Mouse (Mus musculus) lung, postnatal 36 days (tissue): Measurements from ENCODE around the gene Atp6v0a1.

Experiments used
- DNase-seq: peaks from one replicate; pipeline ENCODE4 v3.0.0; 2022; ENCODE audit warnings: mixed read lengths

The Atp6v0a1 gene

DNA sequence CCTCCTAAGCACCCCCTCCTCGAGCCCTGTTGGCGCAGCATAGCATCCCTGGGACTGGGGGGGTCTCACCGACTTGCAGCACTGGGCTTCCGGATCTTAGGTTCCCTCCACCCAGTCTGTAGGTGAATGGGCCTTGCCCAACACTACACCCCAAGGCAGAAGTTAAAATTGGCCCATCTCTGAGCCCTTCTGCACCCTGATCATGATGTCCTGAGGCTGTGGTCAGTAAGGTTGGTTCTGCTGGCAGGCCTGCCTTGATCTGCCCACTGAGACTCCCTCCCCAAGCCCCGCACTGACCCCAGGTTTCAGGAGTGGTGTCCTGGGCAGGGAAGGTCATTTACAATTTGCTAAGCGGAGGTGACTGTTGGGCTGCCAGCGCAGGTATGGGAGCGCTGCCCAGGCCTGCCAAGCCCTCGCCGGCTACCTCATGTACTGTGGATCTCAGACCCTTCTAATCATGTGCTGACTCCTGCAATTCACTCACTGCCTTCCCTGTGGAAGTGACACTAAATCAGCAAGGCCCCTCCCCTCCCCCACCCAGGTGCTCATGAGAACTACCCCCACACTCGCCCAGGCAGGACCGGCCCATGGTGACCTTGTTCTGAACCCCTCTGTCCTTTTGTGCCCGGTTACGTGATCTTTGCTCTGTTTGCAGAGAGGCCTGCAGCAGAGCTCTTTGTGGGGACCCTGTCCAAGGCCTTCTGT is 53.9 kb downstream of the Atp6v0a1 start:
- no peak for DNase-seq

- peak; percentile 89 for DNase-seq
Observed at GRCm38 (mm10) chr11:101063676-101064327, 54.5 kb downstream of the Atp6v0a1 start.

- no peak for DNase-seq
Observed at GRCm38 (mm10) chr11:101064462-101064861, 55.2 kb downstream of the Atp6v0a1 start.

- no peak for DNase-seq
Observed at GRCm38 (mm10) chr11:101065002-101065401, 55.8 kb downstream of the Atp6v0a1 start.

DNA sequence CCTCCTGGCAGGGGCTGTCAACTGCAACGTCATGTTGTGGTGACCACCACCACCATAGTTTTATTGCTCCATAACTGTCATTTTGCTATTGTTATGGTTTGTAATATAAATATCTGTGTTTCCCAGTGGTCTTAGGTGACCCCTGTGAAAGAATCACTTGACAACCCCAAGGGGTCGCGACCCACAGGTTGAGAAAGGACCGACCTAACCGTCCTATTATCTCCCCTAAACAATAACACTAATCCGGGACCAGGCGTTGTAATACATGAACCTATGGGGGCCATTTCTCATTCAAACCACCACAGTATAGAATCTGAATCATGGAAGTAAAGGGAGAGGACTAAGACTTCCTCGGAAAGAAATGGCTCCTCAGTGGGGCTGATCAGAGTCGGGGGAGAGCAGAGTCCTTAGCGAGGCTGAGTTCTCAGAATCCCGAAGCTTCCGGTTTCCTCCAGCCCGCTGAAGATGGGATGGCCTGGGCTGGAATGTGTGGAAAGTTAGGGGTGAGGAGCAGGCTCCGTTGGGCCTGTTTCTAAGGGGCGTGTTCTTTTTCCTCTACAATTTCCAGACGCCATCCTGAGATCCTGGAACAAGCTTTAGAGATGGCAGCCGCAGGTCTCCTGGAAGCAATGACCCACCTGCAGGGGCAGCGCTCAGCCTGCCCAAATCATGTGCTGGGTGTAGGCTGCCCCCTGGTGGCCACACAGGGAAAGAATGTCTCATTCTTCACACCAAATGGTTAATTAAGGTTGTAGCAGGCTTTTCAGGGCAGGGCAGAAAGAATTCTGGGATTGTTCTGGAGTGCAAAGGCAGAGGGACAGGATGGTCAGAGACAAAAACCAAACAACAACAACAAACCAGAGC is 57.5 kb downstream of the Atp6v0a1 start:
- DNase-seq = peak; percentile 92

DNA sequence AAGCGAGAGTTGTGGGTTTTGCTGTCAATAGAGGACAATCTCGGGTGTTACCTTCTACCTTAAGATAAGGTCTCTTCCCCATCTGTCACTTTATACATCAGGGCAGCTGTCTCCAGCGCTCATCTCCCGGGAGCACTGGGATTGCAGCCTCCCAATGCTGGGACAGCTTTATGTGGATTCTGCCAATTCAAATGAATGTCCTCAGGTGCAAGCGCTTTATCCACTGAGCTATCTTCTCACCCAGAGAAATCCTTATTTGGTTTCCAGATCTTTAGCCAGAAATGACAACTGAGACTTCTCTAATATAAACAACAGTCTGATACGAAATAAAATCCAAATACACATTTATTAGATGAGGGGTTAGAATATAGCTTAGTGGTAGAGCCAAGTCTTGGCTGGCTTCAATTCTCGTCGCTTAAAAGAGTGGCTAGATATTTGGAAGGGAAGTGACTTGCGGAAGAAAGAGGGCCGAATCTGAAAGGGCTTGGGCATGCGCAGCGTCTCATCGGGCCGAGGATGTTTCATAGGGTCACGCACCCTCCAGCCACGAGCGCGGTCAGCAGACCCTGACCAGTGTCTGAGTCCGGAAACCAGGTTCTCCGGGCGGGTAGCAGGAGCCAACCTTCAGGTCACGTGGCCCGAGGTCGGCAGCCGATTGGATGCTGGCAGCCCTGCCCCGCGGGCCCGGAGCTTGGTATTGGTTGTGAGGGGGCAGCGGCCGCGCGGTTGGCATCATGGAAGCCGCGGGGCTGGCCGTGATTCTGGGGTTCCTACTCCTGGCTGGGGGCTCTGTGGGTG is 60.3 kb downstream of the Atp6v0a1 start, which contains the start of gene Naglu:
Naglu (plus strand) TSS at position 622 of the 798 bp plus-strand sequence.
- peak; percentile 98 for DNase-seq

GRCm38 (mm10) chr11:101070189-101070527 is 60.9 kb downstream of the Atp6v0a1 start:
- no peak for DNase-seq

DNA sequence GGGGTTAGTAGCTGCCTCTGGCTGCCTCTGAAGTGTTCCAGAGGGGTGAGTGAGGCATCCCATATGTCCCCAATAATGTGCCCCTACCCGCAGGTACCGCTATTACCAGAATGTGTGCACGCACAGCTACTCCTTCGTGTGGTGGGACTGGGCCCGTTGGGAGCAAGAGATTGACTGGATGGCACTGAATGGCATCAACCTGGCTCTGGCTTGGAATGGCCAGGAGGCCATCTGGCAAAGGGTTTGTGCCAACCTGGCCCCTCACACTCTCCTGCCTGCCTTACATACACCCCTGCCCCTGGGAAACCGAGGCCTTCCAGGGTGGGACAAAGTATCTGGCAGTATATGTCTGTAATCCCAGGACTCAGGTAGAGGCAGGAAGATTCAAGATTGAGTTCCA is 61.7 kb downstream of the Atp6v0a1 start:
- DNase-seq = no peak

DNA sequence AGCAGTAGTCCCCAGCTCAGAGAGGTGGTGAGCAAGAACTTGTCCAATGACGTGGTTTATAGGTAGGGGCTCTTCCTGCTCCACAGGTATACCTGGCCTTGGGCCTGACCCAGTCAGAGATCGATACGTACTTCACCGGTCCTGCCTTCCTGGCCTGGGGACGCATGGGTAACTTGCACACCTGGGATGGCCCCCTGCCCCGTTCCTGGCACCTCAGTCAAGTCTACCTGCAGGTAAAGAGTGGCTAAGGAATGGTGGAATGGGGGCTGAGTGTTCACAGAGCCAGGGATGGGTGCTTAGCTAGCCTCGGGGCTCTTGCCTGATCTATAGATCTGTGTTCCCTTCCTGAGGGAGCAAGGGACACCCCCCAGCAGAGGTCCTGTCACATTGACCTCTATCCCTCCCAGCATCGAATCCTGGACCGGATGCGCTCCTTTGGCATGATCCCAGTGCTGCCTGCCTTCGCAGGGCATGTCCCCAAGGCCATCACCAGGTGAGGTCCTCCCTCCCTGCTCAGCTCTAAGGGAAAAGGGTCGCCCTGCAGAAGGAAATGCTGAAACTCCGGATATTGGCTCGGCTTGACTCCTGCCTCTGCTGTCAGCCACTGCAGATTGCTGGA is 62.7 kb downstream of the Atp6v0a1 start:
- no peak for DNase-seq

DNA sequence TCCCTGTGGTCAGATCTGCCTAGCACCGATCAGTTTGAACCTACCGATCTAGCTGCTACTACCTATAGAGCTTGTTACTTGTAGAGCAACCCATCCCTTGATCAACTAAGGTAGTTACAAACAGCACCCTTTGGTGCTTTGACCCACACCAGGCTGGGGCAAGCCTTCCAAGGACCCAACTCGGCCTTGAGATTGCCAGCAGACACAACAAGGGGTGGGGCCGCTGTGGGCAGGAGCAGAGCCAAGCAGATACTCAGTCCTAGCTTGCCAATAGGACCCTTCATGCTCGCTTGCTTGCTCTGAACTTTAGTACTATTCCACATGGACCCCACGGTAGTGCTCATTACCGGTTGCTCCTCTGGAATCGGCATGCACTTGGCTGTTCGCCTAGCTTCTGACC is 68.9 kb downstream of the Atp6v0a1 start, which contains the start of gene Hsd17b1:
Hsd17b1 (plus strand) TSS at position 291 of the 400 bp plus-strand sequence.
- no peak for DNase-seq

DNA sequence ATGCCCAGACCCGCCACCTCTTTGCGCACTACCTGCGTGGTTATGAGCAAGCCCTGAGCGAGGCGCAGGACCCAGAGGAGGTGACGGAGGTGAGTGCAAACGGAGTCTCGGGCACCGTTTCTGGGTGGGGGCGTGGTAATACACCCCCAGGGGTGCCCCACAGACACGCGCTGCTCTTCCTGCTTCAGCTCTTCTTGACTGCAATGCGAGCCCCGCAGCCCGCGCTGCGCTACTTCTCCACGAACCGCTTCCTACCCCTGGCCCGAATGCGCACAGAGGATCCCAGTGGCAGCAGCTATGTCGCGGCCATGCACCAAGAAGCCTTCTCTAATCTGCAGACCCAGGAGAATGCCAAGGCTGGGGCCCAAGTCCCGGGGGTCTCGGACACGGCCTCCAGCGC is 70.5 kb downstream of the Atp6v0a1 start:
- no peak for DNase-seq

DNA sequence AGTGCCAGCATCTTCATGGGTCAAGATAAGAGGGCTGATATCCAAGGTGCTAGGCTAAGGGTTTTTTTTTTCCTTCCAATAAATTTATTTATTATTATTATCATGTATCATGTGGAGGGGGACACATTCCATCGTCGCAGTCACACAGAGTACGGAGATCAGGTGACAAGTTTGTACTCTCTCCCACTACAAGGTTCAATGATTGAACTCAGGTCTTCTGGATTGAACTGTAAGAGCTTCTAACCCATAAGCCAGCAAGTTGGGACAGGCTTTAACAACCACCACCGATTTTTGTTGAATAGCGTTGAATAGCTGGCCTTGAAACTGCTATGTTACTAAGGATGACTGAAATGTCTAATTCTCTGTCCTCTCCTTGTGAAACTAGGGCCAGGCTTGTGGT is 71.2 kb downstream of the Atp6v0a1 start:
- DNase-seq = no peak

GRCm38 (mm10) chr11:101081659-101082058 is 72.4 kb downstream of the Atp6v0a1 start:
- no peak for DNase-seq

DNA sequence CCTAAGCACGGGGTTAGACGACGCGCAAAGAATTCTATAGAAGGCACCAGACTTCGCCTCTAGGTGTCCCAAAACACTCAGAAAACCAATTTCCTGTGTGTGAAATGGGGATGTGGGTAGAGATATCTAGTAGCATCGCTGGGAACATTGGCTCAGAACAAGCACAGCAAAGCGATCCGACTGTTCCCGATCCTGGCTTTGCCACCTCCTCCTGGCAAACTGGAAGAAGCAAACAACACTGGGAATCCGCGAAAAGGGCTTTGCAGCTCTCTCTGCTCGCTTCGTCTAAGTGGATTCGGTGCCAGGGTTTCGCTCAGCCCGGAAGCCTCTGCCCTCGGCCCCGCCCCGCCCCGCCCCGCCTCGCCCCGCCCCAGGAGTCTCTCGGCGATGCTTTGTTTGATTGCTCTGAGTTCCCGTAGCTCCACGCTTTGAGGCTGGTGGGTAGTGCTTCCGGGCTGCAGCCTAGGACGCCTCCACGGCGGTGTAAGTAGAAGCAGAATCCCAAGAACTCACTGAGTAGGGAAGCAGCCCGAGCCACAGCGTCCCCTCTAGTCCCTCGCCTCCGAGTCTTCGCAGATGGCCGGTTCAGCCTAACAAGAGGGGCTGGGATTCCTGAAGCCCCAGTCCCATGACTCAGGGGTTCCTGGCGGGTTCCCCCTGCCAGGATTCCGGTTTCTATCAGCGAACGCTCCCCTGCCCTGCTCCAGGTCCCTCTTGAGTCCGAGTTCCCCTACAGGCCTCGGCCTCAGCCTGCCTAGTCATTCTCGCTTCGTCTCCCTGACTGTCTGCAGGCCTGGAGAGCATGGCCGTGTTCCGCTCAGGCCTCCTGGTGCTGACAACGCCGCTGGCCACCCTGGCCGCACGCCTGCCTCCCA is 73.2 kb downstream of the Atp6v0a1 start, which contains the start of gene Coasy:
Coasy (plus strand) TSS at position 358 of the 875 bp plus-strand sequence.
- peak; percentile 88 for DNase-seq

DNA sequence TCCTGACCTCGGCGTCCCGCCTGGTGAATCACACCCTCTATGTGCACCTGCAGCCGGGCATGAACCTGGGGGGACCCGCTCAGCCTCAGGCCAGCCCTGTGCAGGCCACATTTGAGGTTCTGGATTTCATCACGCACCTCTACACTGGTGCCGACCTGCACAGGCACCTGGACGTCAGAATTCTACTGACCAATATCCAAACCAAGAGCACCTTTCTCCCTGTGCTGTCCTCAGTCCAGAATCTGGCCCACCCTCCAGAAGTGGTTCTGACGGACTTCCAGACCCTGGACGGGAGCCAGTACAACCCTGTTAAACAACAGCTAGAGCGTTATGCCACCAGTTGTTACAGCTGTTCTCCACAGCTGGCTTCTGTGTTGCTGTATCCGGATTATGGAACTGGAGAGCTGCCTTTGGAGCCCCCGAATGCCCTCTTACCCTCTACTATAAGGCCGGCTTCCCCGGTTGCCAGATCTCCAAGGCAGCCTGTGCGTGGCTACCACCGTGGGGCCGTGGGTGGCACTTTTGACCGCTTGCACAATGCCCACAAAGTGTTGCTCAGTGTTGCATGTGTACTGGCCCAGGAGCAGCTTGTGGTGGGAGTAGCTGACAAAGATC is 73.9 kb downstream of the Atp6v0a1 start:
- peak; percentile 35 for DNase-seq

GRCm38 (mm10) chr11:101084246-101084645 is 75.0 kb downstream of the Atp6v0a1 start:
- no peak for DNase-seq

- no peak for DNase-seq
Observed at GRCm38 (mm10) chr11:101084811-101085210, 75.6 kb downstream of the Atp6v0a1 start.

GRCm38 (mm10) chr11:101085617-101086322 is 76.5 kb downstream of the Atp6v0a1 start:
- no peak for DNase-seq

- no peak for DNase-seq
Observed at GRCm38 (mm10) chr11:101086323-101086674, 77.0 kb downstream of the Atp6v0a1 start.
